Mouse (Mus musculus) lung, adult 18-20 months (tissue): ENCODE results near the gene Fnbp4.
A peak's percentile ranks its signal among the peaks of the same experiment; 100 is the strongest.
"Not testable (repeated sequence)": the region's sequence is repeated elsewhere in the genome, so short reads cannot be mapped to it uniquely, and the experiment has no call there.

Experiments used
- DNase-seq, 2 experiments: peaks; one replicate each; pipeline ENCODE4 v3.0.0; 2022; ENCODE audit warnings: mixed read lengths in 2 of 2

The Fnbp4 gene

DNA sequence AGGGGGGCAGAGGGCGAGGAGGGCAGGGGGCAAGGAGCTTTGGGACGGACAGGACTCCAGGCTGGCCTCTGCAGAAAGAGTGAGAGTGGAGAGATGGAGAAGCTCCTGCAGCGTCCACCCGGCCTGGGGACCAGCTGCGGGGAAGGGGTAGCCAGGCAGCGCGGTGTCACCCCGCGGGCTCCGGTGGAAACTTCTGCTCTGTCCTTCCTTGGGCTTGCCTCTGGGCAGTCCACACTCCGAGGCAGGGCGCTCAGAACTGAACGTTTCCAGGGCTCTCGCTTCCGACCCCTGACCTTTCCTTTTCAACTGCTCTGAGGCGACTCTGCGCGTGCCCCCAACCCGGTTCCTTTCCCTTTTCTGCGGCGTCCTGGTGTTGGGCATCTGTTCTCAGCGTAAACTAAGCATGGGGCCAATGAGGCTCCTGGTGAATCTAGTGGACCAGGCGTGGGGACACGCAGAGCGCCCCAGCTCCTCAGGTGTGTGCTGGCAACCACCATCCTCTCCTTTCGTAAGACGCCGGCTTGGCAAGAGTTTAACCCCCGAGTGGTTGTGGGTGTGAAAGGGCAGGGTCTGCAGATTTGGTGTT lies 37.8 kb downstream of the Fnbp4 start:
- DNase-seq: peak; percentile 13 to 24

DNA sequence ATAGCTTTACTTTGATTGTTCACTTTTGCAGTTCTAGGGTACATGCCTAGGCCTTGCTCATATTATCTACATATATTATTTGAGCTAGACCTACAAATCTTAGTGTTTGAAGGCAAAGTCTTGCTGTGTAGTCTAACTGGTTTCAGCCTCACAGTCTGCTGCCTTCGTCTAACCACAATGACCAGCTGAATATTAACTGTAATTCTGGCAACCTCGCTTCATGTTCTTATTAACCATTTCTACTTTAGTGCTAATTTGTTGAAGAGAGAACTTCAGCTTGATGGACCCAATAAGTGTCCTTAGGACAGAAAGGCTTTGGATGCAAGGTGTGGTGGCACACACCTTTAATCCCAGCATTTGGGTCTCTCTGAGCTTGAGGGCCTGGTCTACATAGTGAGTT lies 43.0 kb downstream of the Fnbp4 start:
- no peak for DNase-seq

DNA sequence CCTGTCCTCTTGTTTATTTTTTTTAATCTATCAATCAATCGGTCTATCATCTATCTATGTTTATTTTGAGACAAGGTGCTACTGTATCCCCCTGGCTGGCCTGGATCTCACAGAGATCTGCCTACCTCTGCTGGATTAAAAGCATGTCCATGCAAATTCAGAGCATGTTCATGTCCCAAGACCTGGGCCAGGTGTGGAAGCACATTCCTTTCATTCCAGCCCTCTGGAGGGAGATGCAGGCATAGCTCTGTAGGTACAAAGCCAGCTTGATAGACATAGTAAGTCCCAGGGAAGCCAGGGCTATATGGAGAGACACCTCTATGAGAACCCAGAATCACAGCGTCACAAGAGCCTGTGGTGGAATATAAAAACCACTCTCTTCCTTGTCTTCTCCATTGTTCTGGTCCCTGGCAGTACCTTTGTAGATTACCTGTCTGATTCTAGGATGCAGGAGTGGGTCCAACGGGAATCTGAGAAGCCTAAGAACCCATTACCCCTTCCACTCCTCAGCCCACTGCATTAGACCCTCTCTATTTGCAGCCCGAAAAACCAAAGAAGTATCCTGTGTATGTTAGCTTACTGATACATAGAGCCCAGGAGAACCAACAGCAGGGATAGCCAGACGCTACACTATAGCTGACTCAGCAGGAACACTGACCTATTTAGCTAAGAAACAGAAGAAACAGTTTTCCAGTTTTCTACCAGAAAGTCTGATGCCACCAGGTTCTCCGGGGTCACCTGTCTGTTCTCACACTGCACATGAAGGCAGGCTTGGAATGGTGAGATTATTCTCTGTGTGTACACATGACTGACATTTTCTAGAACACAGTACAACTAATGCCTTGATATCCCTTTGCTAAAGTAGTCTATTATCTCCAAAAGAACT lies 63.3 kb downstream of the Fnbp4 start:
- DNase-seq: no peak

DNA sequence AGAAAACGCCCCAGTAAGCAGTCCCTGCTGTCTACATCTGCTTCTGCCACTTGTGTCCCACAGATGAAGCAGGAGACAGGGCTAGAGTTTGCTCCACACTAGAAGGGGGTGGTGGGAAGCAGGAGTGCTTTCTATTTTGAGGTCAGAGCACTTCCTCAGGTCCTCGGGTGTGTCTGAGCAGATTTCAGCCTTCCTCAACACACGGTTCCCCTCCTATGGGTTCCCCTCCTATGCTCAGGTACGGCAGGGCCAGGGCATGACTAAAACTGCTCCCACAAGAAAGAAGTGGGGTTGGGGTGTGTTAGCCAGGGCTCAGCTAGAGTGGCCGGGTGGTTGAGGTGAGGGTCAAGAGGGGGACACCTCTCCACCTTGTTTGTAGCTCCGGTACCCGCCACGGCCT lies 65.6 kb downstream of the Fnbp4 start:
- DNase-seq: no peak

DNA sequence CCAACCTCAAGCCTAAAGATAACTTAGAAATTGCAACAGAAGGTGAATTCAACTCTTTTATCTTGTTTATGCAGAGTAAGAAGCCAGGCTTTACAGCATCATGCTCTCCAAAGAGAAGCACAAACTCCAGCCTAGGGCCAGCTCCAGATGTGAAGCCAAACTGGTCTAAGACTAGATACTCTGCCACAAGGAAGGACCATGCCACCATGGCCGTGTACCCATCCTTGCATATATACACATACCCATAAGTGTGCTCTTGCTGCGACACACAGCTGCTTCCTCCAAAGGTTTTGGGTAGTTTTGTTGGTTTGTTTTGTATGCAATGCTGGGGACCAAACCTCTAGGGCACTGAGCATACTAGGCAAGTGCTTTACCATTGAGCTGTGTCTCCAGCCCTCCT lies 70.1 kb downstream of the Fnbp4 start:
- no peak for DNase-seq

DNA sequence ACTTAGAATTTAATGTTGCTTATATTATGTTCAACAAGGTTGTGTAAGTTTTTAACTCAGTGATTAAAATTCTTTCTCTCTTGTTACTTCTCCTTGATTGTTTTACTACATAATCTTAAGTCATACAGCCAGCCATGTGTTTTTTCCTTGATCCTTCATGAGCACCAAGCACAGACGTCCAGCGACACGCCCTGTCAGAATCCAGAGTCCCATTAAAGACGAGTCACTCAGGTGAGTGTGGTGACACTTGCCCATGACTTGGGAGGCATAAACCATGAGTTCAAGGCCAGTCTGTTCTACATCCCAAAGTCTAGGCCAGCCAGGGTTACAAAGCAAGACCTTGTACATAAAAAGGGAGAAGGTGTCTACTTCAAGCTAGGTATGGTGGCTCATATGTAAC lies 71.0 kb downstream of the Fnbp4 start:
- no peak for DNase-seq

DNA sequence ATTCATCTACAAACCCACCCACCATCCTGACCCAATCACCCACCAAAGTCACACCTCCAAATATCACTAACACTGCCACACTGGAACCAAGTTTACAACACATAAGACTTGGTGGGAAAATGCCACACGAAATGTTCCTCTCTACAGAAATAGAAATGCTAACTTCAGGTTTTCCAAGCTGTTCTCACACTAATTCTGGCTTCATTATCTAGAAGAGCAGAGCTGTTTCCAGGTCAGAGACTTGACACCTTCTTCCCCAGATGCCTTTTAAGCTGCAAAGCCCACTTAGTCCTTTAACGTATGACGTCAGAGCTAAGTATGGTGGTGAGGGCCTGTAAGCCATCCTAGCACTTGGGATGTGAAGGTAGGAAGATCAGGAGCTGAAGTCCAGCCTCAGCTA lies 73.5 kb downstream of the Fnbp4 start:
- no peak for DNase-seq

DNA sequence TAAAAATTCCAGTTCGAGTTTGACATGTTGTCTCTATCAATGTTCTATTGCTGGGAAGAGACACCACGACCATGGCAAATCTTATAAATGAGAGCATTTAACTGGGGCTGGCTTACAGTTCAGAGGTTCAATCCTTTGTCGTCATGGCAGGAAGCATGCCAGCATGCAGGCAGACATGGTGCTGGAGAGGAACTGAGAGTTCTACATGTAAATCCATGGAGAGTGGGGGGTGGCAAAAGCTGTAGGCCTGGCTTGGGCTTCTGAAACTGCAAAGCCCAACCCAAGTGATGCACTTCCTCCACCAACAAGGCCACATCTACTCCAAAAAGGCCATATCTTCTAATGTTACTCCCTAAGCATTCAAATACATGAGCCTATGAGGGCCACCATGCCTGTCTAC lies 75.7 kb downstream of the Fnbp4 start:
- DNase-seq: no peak

DNA sequence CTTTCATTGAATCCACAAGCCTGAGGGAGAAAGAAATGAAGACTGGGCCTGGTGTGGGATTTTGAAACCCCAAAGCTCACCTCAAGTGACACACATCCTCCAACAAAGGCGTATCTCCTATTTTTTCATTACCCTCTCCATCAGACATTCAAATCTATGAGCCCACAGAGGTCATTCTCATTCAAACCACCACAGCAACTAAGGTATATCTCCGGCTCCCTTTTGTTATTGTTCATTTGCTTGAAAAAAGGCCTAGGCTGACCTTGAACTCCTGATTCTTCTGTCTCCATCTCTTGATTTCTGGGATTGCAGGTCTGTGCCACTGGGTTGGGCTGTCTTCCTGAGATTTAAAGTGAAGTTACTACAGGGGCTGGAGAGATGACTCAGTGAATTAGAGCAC lies 77.8 kb downstream of the Fnbp4 start:
- DNase-seq: no peak

DNA sequence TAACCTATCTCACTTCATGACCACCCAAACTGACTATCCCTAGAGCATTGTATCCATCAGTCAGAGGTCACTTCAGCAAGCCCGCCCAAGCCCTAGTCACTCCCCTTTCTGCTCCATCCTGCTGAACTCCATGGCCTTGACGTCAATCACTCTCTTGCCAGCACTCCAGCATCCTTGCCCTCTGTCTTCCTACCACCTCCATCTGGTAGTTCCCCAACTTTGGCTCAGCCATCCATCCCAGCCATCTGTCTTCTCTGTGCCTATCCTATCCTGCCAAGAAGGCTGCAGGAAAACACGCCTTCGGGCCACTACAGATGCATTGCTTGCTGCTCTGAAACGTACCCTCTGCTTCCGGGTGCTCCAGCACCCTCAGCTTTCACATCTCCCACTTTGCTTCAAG lies 78.6 kb downstream of the Fnbp4 start:
- DNase-seq: no peak

DNA sequence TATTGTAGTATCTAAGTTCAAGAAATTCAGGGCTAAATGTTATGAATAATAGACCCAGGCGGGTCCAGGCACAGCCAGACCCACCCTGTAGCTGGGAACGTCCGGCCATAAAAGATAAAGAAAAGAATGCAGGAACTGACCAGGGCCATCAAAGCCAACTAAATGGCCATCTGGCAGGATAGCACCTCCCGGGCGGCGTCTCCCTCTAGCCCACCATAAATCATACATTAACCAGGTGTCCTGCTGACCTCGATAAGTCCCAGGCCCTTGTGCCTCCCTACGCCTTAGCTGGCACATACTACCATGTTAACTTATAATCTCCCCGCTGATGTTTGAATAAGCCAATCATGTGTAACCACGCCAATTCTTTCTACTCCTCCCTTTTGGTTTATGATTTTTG lies 79.4 kb downstream of the Fnbp4 start:
- DNase-seq: not testable (repeated sequence)

DNA sequence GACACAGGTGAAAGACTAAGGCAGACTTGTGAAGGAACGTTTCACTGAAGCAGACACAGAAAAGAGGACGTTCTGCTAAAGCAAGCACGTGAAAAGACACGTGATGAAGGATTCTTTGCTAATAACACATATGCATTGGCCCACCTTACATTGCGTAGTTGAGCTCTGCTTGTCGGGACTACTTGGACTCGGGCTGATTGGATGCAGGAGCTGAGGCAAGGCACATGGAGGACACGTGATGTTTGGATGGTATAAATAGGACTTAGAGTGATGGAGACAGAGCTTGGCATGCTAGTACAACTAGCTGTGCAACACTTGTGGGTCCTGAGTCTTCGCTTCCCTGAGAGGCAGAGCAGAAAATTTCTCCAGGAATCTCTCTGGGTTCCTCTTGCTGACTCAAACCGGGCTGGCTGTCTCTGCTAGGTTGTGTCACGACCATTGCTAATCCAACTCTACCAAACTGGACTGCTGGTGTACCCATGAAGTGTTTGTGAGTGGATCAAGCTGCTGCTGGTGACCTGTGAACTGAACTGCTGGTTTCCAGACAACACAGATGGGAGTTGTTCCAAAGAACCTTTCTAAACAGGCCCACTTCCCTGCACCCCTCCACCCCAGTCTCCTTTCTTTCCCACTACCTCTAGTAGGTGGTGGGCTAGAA lies 80.5 kb downstream of the Fnbp4 start:
- peak; percentile 32 to 38 for DNase-seq

DNA sequence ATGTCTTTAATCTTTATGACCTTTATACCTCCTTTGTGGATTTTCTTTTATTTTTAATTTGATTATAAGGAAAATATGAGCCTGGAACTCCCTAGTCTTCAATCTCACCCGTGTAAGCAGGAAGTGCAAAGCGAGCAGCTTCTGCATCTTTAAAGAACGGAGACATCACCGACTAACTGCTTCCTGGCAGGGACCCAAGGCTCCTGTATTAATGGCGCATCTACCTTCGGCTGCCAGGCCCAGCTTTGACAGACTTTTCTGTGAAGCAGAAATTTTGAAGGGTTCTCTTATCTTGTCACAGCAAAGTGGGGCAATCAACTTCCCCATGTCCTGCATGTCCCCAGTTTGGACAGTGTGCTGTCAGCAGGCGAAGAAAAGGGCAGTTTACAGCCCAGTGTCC lies 83.6 kb downstream of the Fnbp4 start:
- no peak for DNase-seq
